Mouse (Mus musculus): Measurements from ENCODE around the gene Afp. TPM values are rescaled to one million over a fixed set of nuclear protein-coding genes. Genes with fewer than 3 reads are reported as not detected.

Gene Afp
- polyA plus RNA-seq, 1 experiment from 2014 or later: 2.7 TPM

DNA sequence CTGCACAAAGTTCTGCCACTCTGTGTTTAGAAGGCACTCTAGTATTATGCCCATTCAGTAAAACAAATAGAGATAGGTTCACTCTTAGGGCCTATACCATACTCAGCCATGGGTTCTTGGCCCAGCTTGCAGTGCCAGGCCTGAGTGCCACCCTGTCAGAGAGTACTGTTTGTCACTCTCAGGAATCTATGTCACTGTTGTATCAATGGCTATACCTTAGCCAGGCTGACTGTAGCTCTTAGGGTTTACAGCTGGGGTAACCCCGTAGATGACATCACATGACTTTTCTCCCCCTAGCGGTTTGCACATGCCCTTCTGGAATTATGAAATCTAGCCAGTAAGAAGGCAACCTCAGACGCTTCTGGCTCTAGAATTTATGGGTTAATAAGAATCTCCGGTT lies 3.8 kb downstream of the Afp start:
- 86% methylated on average over 4 of the region's 4 CpGs for WGBS
- Histone ChIP-seq H3K27me3 (ENCODE audit: control insufficient read depth, insufficient read depth, low read length) (no peaks in the 10 kb centered on the region), H3K4me3 (ENCODE audit: low read depth, low read length) (no peak overlapping the region), H3K36me3 (ENCODE audit: control insufficient read depth, insufficient read depth, low read length) (no peaks in the 10 kb centered on the region), H3K9ac (ENCODE audit: low read length) (no peak overlapping the region), H3K9me3 (ENCODE audit: control insufficient read depth, low read length) (no peaks in the 10 kb centered on the region), H3K4me2 (ENCODE audit: low read depth) (no peak overlapping the region), H3K27ac (ENCODE audit: low read depth, low read length) (no peak overlapping the region), H3K4me1 (ENCODE audit: control insufficient read depth, insufficient read depth, low read length) (no peaks in the 10 kb centered on the region)
- DNase-seq (ENCODE audit: low spot score) (no peak), ATAC-seq (ENCODE audit: insufficient read depth, low FRiP score, low TSS enrichment) (no peak)

GRCm38 (mm10) chr5:90499509-90499908 lies 9.0 kb downstream of the Afp start:
- H3K9ac ChIP-seq (ENCODE audit: low read length): no peak overlapping the region
- H3K4me1 ChIP-seq (ENCODE audit: control insufficient read depth, insufficient read depth, low read length): no peaks in the 10 kb centered on the region
- H3K4me2 ChIP-seq (ENCODE audit: low read depth): no peak overlapping the region
- no peaks in the 10 kb centered on the region for H3K27me3 ChIP-seq (ENCODE audit: control insufficient read depth, insufficient read depth, low read length)
- no peaks in the 10 kb centered on the region for H3K36me3 ChIP-seq (ENCODE audit: control insufficient read depth, insufficient read depth, low read length)
- no peak overlapping the region for H3K27ac ChIP-seq (ENCODE audit: low read depth, low read length)
- no peak for ATAC-seq (ENCODE audit: insufficient read depth, low FRiP score, low TSS enrichment)
- no peak overlapping the region for H3K4me3 ChIP-seq (ENCODE audit: low read depth, low read length)
- DNase-seq (ENCODE audit: low spot score): no peak
- WGBS: 64% methylated on average over 7 of the region's 7 CpGs
- no peaks in the 10 kb centered on the region for H3K9me3 ChIP-seq (ENCODE audit: control insufficient read depth, low read length)

DNA sequence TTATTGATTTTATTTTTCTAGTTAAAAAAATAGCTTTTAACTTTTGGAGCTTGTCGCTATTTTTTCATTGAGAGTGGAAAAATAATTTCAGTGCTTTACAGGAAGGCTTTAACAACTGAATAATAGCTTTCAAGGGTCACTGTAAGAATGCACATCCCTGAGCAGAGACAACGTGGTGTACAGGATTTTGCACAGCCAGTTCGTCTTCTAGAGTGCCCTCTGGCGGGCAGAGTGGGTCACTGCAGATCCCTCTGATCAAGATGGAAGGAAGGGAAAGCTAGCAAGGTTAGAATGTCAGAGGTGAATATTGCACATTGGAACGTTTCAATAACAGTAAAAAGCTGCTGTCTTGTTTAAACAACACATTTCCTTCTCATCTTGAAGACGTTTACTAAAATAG lies 10.2 kb downstream of the Afp start:
- no peak overlapping the region for H3K27ac ChIP-seq (ENCODE audit: low read depth, low read length)
- H3K27me3 ChIP-seq (ENCODE audit: control insufficient read depth, insufficient read depth, low read length): no peaks in the 10 kb centered on the region
- H3K9me3 ChIP-seq (ENCODE audit: control insufficient read depth, low read length): no peaks in the 10 kb centered on the region
- ATAC-seq (ENCODE audit: insufficient read depth, low FRiP score, low TSS enrichment) (peak; percentile 76), DNase-seq (ENCODE audit: low spot score) (peak; percentile 71)
- WGBS: 8% methylated on average over 6 of the region's 6 CpGs
- no peak overlapping the region for H3K4me3 ChIP-seq (ENCODE audit: low read depth, low read length)
- H3K9ac ChIP-seq (ENCODE audit: low read length): no peak overlapping the region
- H3K4me2 ChIP-seq (ENCODE audit: low read depth): no peak overlapping the region
- no peaks in the 10 kb centered on the region for H3K4me1 ChIP-seq (ENCODE audit: control insufficient read depth, insufficient read depth, low read length)
- no peaks in the 10 kb centered on the region for H3K36me3 ChIP-seq (ENCODE audit: control insufficient read depth, insufficient read depth, low read length)

- 88% methylated on average over 5 of the region's 5 CpGs for WGBS
- no peaks in the 10 kb centered on the region for H3K9me3 ChIP-seq (ENCODE audit: control insufficient read depth, low read length)
- DNase-seq (ENCODE audit: low spot score): no peak
These were observed 11.2 kb downstream of the Afp start for GRCm38 (mm10) chr5:90501752-90502151.

GRCm38 (mm10) chr5:90504742-90505141 lies 14.2 kb downstream of the Afp start:
- no peaks in the 10 kb centered on the region for H3K27me3 ChIP-seq (ENCODE audit: control insufficient read depth, insufficient read depth, low read length)
- ATAC-seq (ENCODE audit: insufficient read depth, low FRiP score, low TSS enrichment): no peak
- 86% methylated on average over 11 of the region's 11 CpGs for WGBS

More at GRCm38 (mm10) chr5:90501752-90502151, 11.2 kb downstream of the Afp start:
- H3K9ac ChIP-seq (ENCODE audit: low read length): no peak overlapping the region
- no peak overlapping the region for H3K4me3 ChIP-seq (ENCODE audit: low read depth, low read length)
- no peaks in the 10 kb centered on the region for H3K27me3 ChIP-seq (ENCODE audit: control insufficient read depth, insufficient read depth, low read length)
- no peak for ATAC-seq (ENCODE audit: insufficient read depth, low FRiP score, low TSS enrichment)
- no peaks in the 10 kb centered on the region for H3K36me3 ChIP-seq (ENCODE audit: control insufficient read depth, insufficient read depth, low read length)
- no peak overlapping the region for H3K4me2 ChIP-seq (ENCODE audit: low read depth)
- H3K27ac ChIP-seq (ENCODE audit: low read depth, low read length): no peak overlapping the region
- H3K4me1 ChIP-seq (ENCODE audit: control insufficient read depth, insufficient read depth, low read length): no peaks in the 10 kb centered on the region

GRCm38 (mm10) chr5:90506507-90506906 lies 16.0 kb downstream of the Afp start:
- Histone ChIP-seq H3K27me3 (ENCODE audit: control insufficient read depth, insufficient read depth, low read length) (no peaks in the 10 kb centered on the region), H3K9ac (ENCODE audit: low read length) (no peak overlapping the region), H3K4me1 (ENCODE audit: control insufficient read depth, insufficient read depth, low read length) (no peaks in the 10 kb centered on the region), H3K27ac (ENCODE audit: low read depth, low read length) (no peak overlapping the region), H3K36me3 (ENCODE audit: control insufficient read depth, insufficient read depth, low read length) (no peaks in the 10 kb centered on the region), H3K4me3 (ENCODE audit: low read depth, low read length) (no peak overlapping the region), H3K9me3 (ENCODE audit: control insufficient read depth, low read length) (no peaks in the 10 kb centered on the region), H3K4me2 (ENCODE audit: low read depth) (no peak overlapping the region)
- ATAC-seq (ENCODE audit: insufficient read depth, low FRiP score, low TSS enrichment): no peak
- WGBS: 86% methylated on average over 2 of the region's 2 CpGs
- no peak for DNase-seq (ENCODE audit: low spot score)

More at GRCm38 (mm10) chr5:90504742-90505141, 14.2 kb downstream of the Afp start:
- Histone ChIP-seq H3K4me2 (ENCODE audit: low read depth) (no peak overlapping the region), H3K9me3 (ENCODE audit: control insufficient read depth, low read length) (no peaks in the 10 kb centered on the region), H3K4me1 (ENCODE audit: control insufficient read depth, insufficient read depth, low read length) (no peaks in the 10 kb centered on the region), H3K9ac (ENCODE audit: low read length) (no peak overlapping the region), H3K27ac (ENCODE audit: low read depth, low read length) (no peak overlapping the region), H3K4me3 (ENCODE audit: low read depth, low read length) (no peak overlapping the region), H3K36me3 (ENCODE audit: control insufficient read depth, insufficient read depth, low read length) (no peaks in the 10 kb centered on the region)
- DNase-seq (ENCODE audit: low spot score): no peak

GRCm38 (mm10) chr5:90507411-90507949 lies 16.9 kb downstream of the Afp start:
- DNase-seq (ENCODE audit: low spot score) (no peak), ATAC-seq (ENCODE audit: insufficient read depth, low FRiP score, low TSS enrichment) (no peak)
- Histone ChIP-seq H3K27ac (ENCODE audit: low read depth, low read length) (no peak overlapping the region), H3K4me1 (ENCODE audit: control insufficient read depth, insufficient read depth, low read length) (no peaks in the 10 kb centered on the region), H3K27me3 (ENCODE audit: control insufficient read depth, insufficient read depth, low read length) (no peaks in the 10 kb centered on the region), H3K4me3 (ENCODE audit: low read depth, low read length) (no peak overlapping the region), H3K9me3 (ENCODE audit: control insufficient read depth, low read length) (no peaks in the 10 kb centered on the region), H3K36me3 (ENCODE audit: control insufficient read depth, insufficient read depth, low read length) (no peaks in the 10 kb centered on the region), H3K4me2 (ENCODE audit: low read depth) (no peak overlapping the region), H3K9ac (ENCODE audit: low read length) (no peak overlapping the region)
- WGBS: 67% methylated on average over 13 of the region's 13 CpGs

DNA sequence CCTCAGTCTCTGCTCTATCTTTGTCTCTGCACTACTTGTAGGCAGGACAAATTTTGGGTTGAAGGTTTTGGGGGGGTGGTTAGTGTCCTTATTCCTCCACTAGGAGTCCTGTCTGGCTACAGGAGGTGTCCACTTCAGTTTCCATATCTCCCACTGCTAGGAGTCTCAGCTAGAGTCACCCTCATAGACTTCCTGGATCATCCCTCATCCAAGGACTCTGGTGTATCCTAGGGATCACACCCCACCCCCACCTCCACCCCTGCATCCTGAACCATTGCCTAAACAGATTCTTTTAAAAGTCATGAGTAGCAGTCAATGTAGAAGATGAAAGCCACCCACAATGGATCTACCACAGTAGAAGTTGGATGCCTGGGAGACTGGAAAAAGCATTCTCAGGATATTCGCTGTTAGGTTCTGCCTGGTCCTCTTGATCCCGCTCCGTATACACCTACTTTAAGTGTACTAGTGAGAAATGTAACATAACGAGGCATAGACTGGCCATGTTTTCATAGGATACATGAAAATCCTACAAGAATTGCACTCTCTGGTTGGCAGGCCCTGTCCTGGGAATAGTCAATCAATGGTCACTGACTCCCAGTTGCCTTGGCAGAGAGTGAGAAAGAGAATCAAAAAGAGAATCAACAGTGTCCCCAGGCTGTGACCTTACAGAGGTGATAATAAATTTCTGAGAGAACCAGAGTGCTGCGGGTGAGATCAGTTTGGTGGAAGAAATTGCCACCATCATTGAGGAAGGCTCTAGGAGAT lies 19.5 kb downstream of the Afp start:
- ATAC-seq (ENCODE audit: insufficient read depth, low FRiP score, low TSS enrichment) (no peak), DNase-seq (ENCODE audit: low spot score) (no peak)
- no peak overlapping the region for H3K27ac ChIP-seq (ENCODE audit: low read depth, low read length)
- H3K4me1 ChIP-seq (ENCODE audit: control insufficient read depth, insufficient read depth, low read length): no peaks in the 10 kb centered on the region
- H3K4me3 ChIP-seq (ENCODE audit: low read depth, low read length): no peak overlapping the region
- H3K27me3 ChIP-seq (ENCODE audit: control insufficient read depth, insufficient read depth, low read length): no peaks in the 10 kb centered on the region
- no peaks in the 10 kb centered on the region for H3K9me3 ChIP-seq (ENCODE audit: control insufficient read depth, low read length)
- 88% methylated on average over 5 of the region's 5 CpGs for WGBS
- H3K9ac ChIP-seq (ENCODE audit: low read length): no peak overlapping the region
- no peaks in the 10 kb centered on the region for H3K36me3 ChIP-seq (ENCODE audit: control insufficient read depth, insufficient read depth, low read length)
- H3K4me2 ChIP-seq (ENCODE audit: low read depth): no peak overlapping the region

GRCm38 (mm10) chr5:90512288-90512955 lies 21.9 kb downstream of the Afp start:
- no peaks in the 10 kb centered on the region for H3K36me3 ChIP-seq (ENCODE audit: control insufficient read depth, insufficient read depth, low read length)
- WGBS: 83% methylated on average over 6 of the region's 6 CpGs
- DNase-seq (ENCODE audit: low spot score) (no peak), ATAC-seq (ENCODE audit: insufficient read depth, low FRiP score, low TSS enrichment) (no peak)
- no peak overlapping the region for H3K27ac ChIP-seq (ENCODE audit: low read depth, low read length)
- H3K4me2 ChIP-seq (ENCODE audit: low read depth): no peak overlapping the region
- H3K9ac ChIP-seq (ENCODE audit: low read length): no peak overlapping the region
- H3K27me3 ChIP-seq (ENCODE audit: control insufficient read depth, insufficient read depth, low read length): no peaks in the 10 kb centered on the region
- H3K9me3 ChIP-seq (ENCODE audit: control insufficient read depth, low read length): no peaks in the 10 kb centered on the region
- no peak overlapping the region for H3K4me3 ChIP-seq (ENCODE audit: low read depth, low read length)
- H3K4me1 ChIP-seq (ENCODE audit: control insufficient read depth, insufficient read depth, low read length): no peaks in the 10 kb centered on the region

Measured in neural tube, embryonic 11.5 days (tissue).